Mouse (Mus musculus): ENCODE measurements at regions not wholly inside any gene's neighbourhood (a gene's known extent, or its start where the extent isn't known, plus 50 kb on each side); places are given as distances from the start of the nearest gene placed in this dataset.
A peak's percentile ranks its signal among the peaks of the same experiment; 100 is the strongest.

- intact Hi-C loops (cut with DNase I), result loop anchor here (5.0 kb wide), 1 partner anchor 40 kb away; no protein-coding TSS in a partner anchor
- DNase-seq, result no peak
Measured at GRCm38 (mm10) chr6:91617031-91617596, 66.7 kb upstream of the Slc6a6 start.

- intact Hi-C loops (cut with DNase I), result loop anchor here (5.0 kb wide), 1 partner anchor 40 kb away; no protein-coding TSS in a partner anchor
- no peak for DNase-seq
Measured at GRCm38 (mm10) chr6:91617685-91618084, 66.2 kb upstream of the Slc6a6 start.

GRCm38 (mm10) chr6:91619009-91619408, 64.8 kb upstream of the Slc6a6 start:
- intact Hi-C loops (cut with DNase I), result loop anchor here (5.0 kb wide), 1 partner anchor 42 kb away; no protein-coding TSS in a partner anchor
- DNase-seq, result no peak

GRCm38 (mm10) chr6:91619735-91620732, 63.8 kb upstream of the Slc6a6 start:
- intact Hi-C loops (cut with DNase I), result loop anchor here (5.0 kb wide), 1 partner anchor 43 kb away; no protein-coding TSS in a partner anchor
- peak; percentile 62 to 64 for DNase-seq

GRCm38 (mm10) chr6:91621437-91621836, 62.4 kb upstream of the Slc6a6 start:
- intact Hi-C loops (cut with DNase I), result no loop called here
- no peak for DNase-seq

GRCm38 (mm10) chr6:91622425-91622824, 61.4 kb upstream of the Slc6a6 start:
- intact Hi-C loops (cut with DNase I), result no loop called here
- DNase-seq, result no peak

GRCm38 (mm10) chr6:91623646-91624045, 60.2 kb upstream of the Slc6a6 start:
- intact Hi-C loops (cut with DNase I), result no loop called here
- DNase-seq, result no peak

- DNase-seq, result no peak
- intact Hi-C loops (cut with DNase I), result no loop called here
Measured at GRCm38 (mm10) chr6:91629230-91629629, 54.6 kb upstream of the Slc6a6 start.

GRCm38 (mm10) chr6:91631261-91631660, 52.6 kb upstream of the Slc6a6 start:
- intact Hi-C loops (cut with DNase I), result loop anchor here (5.0 kb wide), 1 partner anchor 46 kb away; no protein-coding TSS in a partner anchor
- no peak for DNase-seq

Data from gastrocnemius, postnatal 36 days (tissue).